Mouse (Mus musculus): ENCODE results near the gene Add2. TPM values are rescaled to one million over a fixed set of nuclear protein-coding genes. Genes with fewer than 3 reads are reported as not detected.
A peak's percentile ranks its signal among the peaks of the same experiment; 100 is the strongest.

Gene Add2
- polyA plus RNA-seq, 1 experiment from 2014 or later, result 94.7 TPM

DNA sequence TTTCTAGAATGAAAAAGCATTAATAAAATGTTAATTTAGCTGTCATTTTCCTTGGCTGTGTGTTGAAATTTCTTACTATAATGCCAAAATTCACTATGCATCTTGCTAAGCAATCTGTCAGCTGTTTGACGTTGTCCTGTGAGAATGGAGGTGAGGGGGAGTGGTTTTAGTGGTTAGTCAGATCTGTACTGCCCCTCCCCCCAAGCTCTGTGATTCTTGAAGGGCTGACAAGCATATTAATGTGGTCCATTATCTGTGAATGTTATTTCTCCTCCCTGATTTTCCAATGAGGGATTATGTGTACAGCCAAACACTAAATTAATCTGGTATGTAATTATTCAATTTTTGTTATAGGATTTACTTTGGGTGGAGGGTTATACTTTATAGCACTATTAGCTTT, 30.0 kb downstream of the Add2 start:
- Histone ChIP-seq H3K27me3 (ENCODE audit: control insufficient read depth, insufficient read depth, low read length) (no peaks in the 10 kb centered on the region), H3K4me3 (ENCODE audit: low read depth, low read length) (no peak overlapping the region), H3K9me3 (ENCODE audit: control insufficient read depth, low read length) (no peaks in the 10 kb centered on the region), H3K9ac (replicated peaks; ENCODE audit: low read depth, low read length) (no peak overlapping the region), H3K4me2 (ENCODE audit: low read depth, low read length) (no peak overlapping the region), H3K27ac (ENCODE audit: low read depth, low read length) (peak overlapping the region; percentile 23; the same call in 1 of the 2 replicates), H3K36me3 (ENCODE audit: control insufficient read depth, insufficient read depth, low read length) (no peaks in the 10 kb centered on the region), H3K4me1 (ENCODE audit: control insufficient read depth, insufficient read depth, low read length) (peaks cover 49% of the 10 kb centered on the region)
- 0% methylated on average over 1 of the region's 1 CpGs for WGBS
- no peak for ATAC-seq (ENCODE audit: low read depth)

GRCm38 (mm10) chr6:86059151-86059853, 30.8 kb downstream of the Add2 start:
- Histone ChIP-seq H3K4me2 (ENCODE audit: low read depth, low read length) (peak overlapping the region; percentile 2; the same call in 1 of the 2 replicates), H3K36me3 (ENCODE audit: control insufficient read depth, insufficient read depth, low read length) (no peaks in the 10 kb centered on the region), H3K27ac (ENCODE audit: low read depth, low read length) (peak overlapping the region; percentile 86), H3K4me3 (ENCODE audit: low read depth, low read length) (no peak overlapping the region), H3K9ac (replicated peaks; ENCODE audit: low read depth, low read length) (peak overlapping the region; percentile 35; the same call in 1 of the 2 replicates), H3K9me3 (ENCODE audit: control insufficient read depth, low read length) (no peaks in the 10 kb centered on the region), H3K27me3 (ENCODE audit: control insufficient read depth, insufficient read depth, low read length) (no peaks in the 10 kb centered on the region), H3K4me1 (ENCODE audit: control insufficient read depth, insufficient read depth, low read length) (peaks cover 55% of the 10 kb centered on the region)
- peak; percentile 66; the same call in 1 of the 2 replicates for ATAC-seq (ENCODE audit: low read depth)
- WGBS, result 20% methylated on average over 7 of the region's 7 CpGs

- Histone ChIP-seq H3K27me3 (ENCODE audit: control insufficient read depth, insufficient read depth, low read length) (no peaks in the 10 kb centered on the region), H3K27ac (ENCODE audit: low read depth, low read length) (peak overlapping the region; percentile 86; the same call in 1 of the 2 replicates), H3K9ac (replicated peaks; ENCODE audit: low read depth, low read length) (no peak overlapping the region), H3K4me3 (ENCODE audit: low read depth, low read length) (no peak overlapping the region), H3K9me3 (ENCODE audit: control insufficient read depth, low read length) (no peaks in the 10 kb centered on the region), H3K4me1 (ENCODE audit: control insufficient read depth, insufficient read depth, low read length) (peaks cover 63% of the 10 kb centered on the region), H3K36me3 (ENCODE audit: control insufficient read depth, insufficient read depth, low read length) (no peaks in the 10 kb centered on the region), H3K4me2 (ENCODE audit: low read depth, low read length) (no peak overlapping the region)
- no peak for ATAC-seq (ENCODE audit: low read depth)
- 94% methylated on average over 3 of the region's 3 CpGs for WGBS
These were observed 31.7 kb downstream of the Add2 start for GRCm38 (mm10) chr6:86060170-86060569.

DNA sequence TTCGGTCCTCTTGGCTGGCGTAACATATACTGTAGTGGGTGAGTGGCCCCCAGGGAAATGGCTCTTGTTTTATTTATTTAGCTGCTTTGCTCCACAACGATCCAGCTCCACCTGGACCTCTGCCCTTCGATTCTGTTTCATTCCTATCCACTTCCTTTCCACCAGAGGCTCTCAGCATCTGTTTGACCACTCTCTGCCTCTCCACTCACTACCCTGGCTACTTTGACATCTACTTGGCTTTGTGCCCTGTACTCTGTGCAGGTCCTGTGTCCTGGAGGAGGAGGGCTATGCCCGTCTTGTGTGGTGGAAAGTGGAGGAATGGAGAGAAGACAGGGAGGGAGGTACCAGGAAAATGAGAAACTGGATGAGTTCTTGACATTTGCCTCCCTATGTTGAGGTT, 33.7 kb downstream of the Add2 start:
- Histone ChIP-seq H3K4me1 (ENCODE audit: control insufficient read depth, insufficient read depth, low read length) (peaks cover 78% of the 10 kb centered on the region), H3K27me3 (ENCODE audit: control insufficient read depth, insufficient read depth, low read length) (no peaks in the 10 kb centered on the region), H3K9me3 (ENCODE audit: control insufficient read depth, low read length) (no peaks in the 10 kb centered on the region), H3K9ac (replicated peaks; ENCODE audit: low read depth, low read length) (no peak overlapping the region), H3K4me3 (ENCODE audit: low read depth, low read length) (no peak overlapping the region), H3K4me2 (ENCODE audit: low read depth, low read length) (peak overlapping the region; percentile 23), H3K27ac (ENCODE audit: low read depth, low read length) (peak overlapping the region; percentile 91), H3K36me3 (ENCODE audit: control insufficient read depth, insufficient read depth, low read length) (no peaks in the 10 kb centered on the region)
- no peak for ATAC-seq (ENCODE audit: low read depth)
- 32% methylated on average over 5 of the region's 5 CpGs for WGBS

- 56% methylated on average over 2 of the region's 2 CpGs for WGBS
- peak overlapping the region; percentile 91 for H3K27ac ChIP-seq (ENCODE audit: low read depth, low read length)
- ATAC-seq (ENCODE audit: low read depth), result 0 out of 2 replicates have a peak, but pooled peaks have one; percentile 13
- no peak overlapping the region for H3K4me3 ChIP-seq (ENCODE audit: low read depth, low read length)
- no peaks in the 10 kb centered on the region for H3K9me3 ChIP-seq (ENCODE audit: control insufficient read depth, low read length)
- H3K9ac ChIP-seq (replicated peaks; ENCODE audit: low read depth, low read length), result no peak overlapping the region
- peaks cover 76% of the 10 kb centered on the region for H3K4me1 ChIP-seq (ENCODE audit: control insufficient read depth, insufficient read depth, low read length)
- peak overlapping the region; percentile 23 for H3K4me2 ChIP-seq (ENCODE audit: low read depth, low read length)
- no peaks in the 10 kb centered on the region for H3K27me3 ChIP-seq (ENCODE audit: control insufficient read depth, insufficient read depth, low read length)
- no peaks in the 10 kb centered on the region for H3K36me3 ChIP-seq (ENCODE audit: control insufficient read depth, insufficient read depth, low read length)
These were observed 34.2 kb downstream of the Add2 start for GRCm38 (mm10) chr6:86062684-86063083.

- no peak overlapping the region; the same call in 1 of the 2 replicates for H3K4me2 ChIP-seq (ENCODE audit: low read depth, low read length)
- peaks cover 60% of the 10 kb centered on the region for H3K4me1 ChIP-seq (ENCODE audit: control insufficient read depth, insufficient read depth, low read length)
- ATAC-seq (ENCODE audit: low read depth), result peak; percentile 57
- no peaks in the 10 kb centered on the region for H3K36me3 ChIP-seq (ENCODE audit: control insufficient read depth, insufficient read depth, low read length)
- H3K4me3 ChIP-seq (ENCODE audit: low read depth, low read length), result no peak overlapping the region
- peak overlapping the region; percentile 91 for H3K27ac ChIP-seq (ENCODE audit: low read depth, low read length)
- 11% methylated on average over 6 of the region's 6 CpGs for WGBS
- H3K27me3 ChIP-seq (ENCODE audit: control insufficient read depth, insufficient read depth, low read length), result no peaks in the 10 kb centered on the region
- H3K9me3 ChIP-seq (ENCODE audit: control insufficient read depth, low read length), result no peaks in the 10 kb centered on the region
- no peak overlapping the region for H3K9ac ChIP-seq (replicated peaks; ENCODE audit: low read depth, low read length)
These were observed 36.0 kb downstream of the Add2 start for GRCm38 (mm10) chr6:86064318-86065016.

- H3K4me3 ChIP-seq (ENCODE audit: low read depth, low read length), result no peak overlapping the region
- H3K27me3 ChIP-seq (ENCODE audit: control insufficient read depth, insufficient read depth, low read length), result no peaks in the 10 kb centered on the region
- H3K27ac ChIP-seq (ENCODE audit: low read depth, low read length), result peak overlapping the region; percentile 8; the same call in 1 of the 2 replicates
- no peak overlapping the region for H3K9ac ChIP-seq (replicated peaks; ENCODE audit: low read depth, low read length)
- H3K9me3 ChIP-seq (ENCODE audit: control insufficient read depth, low read length), result no peaks in the 10 kb centered on the region
- no peak for ATAC-seq (ENCODE audit: low read depth)
- 75% methylated on average over 6 of the region's 6 CpGs for WGBS
- no peak overlapping the region for H3K4me2 ChIP-seq (ENCODE audit: low read depth, low read length)
- peaks cover 59% of the 10 kb centered on the region for H3K4me1 ChIP-seq (ENCODE audit: control insufficient read depth, insufficient read depth, low read length)
- H3K36me3 ChIP-seq (ENCODE audit: control insufficient read depth, insufficient read depth, low read length), result no peaks in the 10 kb centered on the region
These were observed 38.2 kb downstream of the Add2 start for GRCm38 (mm10) chr6:86066727-86067126.

DNA sequence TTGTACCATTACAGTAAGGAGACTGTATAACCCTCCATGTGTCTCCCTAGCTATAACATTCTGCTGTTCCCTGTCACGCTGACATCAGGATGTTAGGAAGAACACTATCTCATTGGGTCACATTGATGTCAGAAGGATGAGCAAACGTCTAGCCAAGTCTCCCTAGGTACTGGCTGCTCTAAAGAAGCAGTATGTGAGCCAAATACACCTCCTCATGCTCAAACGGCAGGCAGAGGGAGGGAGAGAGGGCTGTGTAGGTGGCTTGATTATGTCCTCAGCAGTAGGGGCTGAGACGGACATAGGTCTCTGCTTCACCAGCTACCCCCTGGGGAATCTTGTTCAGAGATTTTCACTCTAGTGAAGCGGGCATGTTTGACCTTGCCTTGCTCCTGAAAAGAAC, 38.7 kb downstream of the Add2 start:
- Histone ChIP-seq H3K27me3 (ENCODE audit: control insufficient read depth, insufficient read depth, low read length) (no peaks in the 10 kb centered on the region), H3K4me1 (ENCODE audit: control insufficient read depth, insufficient read depth, low read length) (peaks cover 56% of the 10 kb centered on the region), H3K27ac (ENCODE audit: low read depth, low read length) (no peak overlapping the region), H3K9me3 (ENCODE audit: control insufficient read depth, low read length) (no peaks in the 10 kb centered on the region), H3K4me3 (ENCODE audit: low read depth, low read length) (no peak overlapping the region), H3K36me3 (ENCODE audit: control insufficient read depth, insufficient read depth, low read length) (no peaks in the 10 kb centered on the region), H3K4me2 (ENCODE audit: low read depth, low read length) (no peak overlapping the region), H3K9ac (replicated peaks; ENCODE audit: low read depth, low read length) (no peak overlapping the region)
- WGBS, result 58% methylated on average over 5 of the region's 5 CpGs
- ATAC-seq (ENCODE audit: low read depth), result no peak

DNA sequence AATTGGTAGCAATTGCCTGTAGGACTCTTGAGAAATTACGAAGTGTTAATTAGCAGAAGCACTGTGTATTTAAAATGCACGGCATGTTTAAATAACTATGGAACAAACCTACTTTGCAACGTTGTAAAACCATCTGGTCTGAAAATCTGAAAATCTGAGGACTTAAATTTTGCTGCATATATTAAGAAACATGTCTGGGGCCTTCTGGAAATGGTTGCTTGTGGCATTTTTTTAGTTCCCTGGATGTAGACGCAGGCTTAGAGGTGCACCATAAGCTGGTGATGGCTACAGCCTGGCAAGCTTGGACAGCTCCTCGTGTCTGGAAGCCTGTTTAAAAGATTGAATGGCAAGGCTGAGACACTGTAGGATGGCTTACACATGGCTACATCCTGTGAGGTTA, 40.5 kb downstream of the Add2 start:
- no peak for ATAC-seq (ENCODE audit: low read depth)
- Histone ChIP-seq H3K9me3 (ENCODE audit: control insufficient read depth, low read length) (no peaks in the 10 kb centered on the region), H3K4me1 (ENCODE audit: control insufficient read depth, insufficient read depth, low read length) (peaks cover 39% of the 10 kb centered on the region), H3K27ac (ENCODE audit: low read depth, low read length) (no peak overlapping the region), H3K4me3 (ENCODE audit: low read depth, low read length) (no peak overlapping the region), H3K27me3 (ENCODE audit: control insufficient read depth, insufficient read depth, low read length) (no peaks in the 10 kb centered on the region), H3K9ac (replicated peaks; ENCODE audit: low read depth, low read length) (no peak overlapping the region), H3K36me3 (ENCODE audit: control insufficient read depth, insufficient read depth, low read length) (no peaks in the 10 kb centered on the region), H3K4me2 (ENCODE audit: low read depth, low read length) (no peak overlapping the region)
- 62% methylated on average over 5 of the region's 5 CpGs for WGBS

Measured in neural tube, embryonic 14.5 days (tissue).